Mouse (Mus musculus): ENCODE measurements around the gene Dazap2. TPM values are rescaled to one million over a fixed set of nuclear protein-coding genes. Genes with fewer than 3 reads are reported as not detected.

Gene Dazap2
- 210 and 254 TPM in 2 replicates for polyA plus RNA-seq (2014; fragmentation: Nextera tagmentation; extraction: Ambion mirVana)

GRCm38 (mm10) chr15:100614996-100615824, at the start of gene Dazap2:
Dazap2 (plus strand) TSS chr15:100615349.
- under 1% methylated on average over 70 of the region's 99 CpGs for WGBS
- peak; percentile 91 for ATAC-seq
- H3K9ac ChIP-seq (ENCODE audit: low read length), result peak within 1 kb of the TSS; percentile 90
- peak within 1 kb of the TSS; percentile 95 for H3K4me3 ChIP-seq (ENCODE audit: low read depth, low read length)
- H3K27ac ChIP-seq (ENCODE audit: low read depth, low read length), result peak within 1 kb of the TSS; percentile 95
- peaks cover 33% of the 10 kb centered on the region for H3K36me3 ChIP-seq (ENCODE audit: control insufficient read depth, insufficient read depth, low read length)
- H3K27me3 ChIP-seq (replicated peaks; ENCODE audit: control insufficient read depth, insufficient read depth, low read length), result no peaks in the 10 kb centered on the region
- no peaks in the 10 kb centered on the region for H3K9me3 ChIP-seq (replicated peaks; ENCODE audit: control insufficient read depth, low read length)
- DNase-seq (ENCODE audit: low spot score), result peak; percentile 98
- H3K4me2 ChIP-seq (ENCODE audit: low read length), result peak within 1 kb of the TSS; percentile 78
- H3K4me1 ChIP-seq (ENCODE audit: control insufficient read depth, insufficient read depth, low read length), result peaks cover 7% of the 10 kb centered on the region

DNA sequence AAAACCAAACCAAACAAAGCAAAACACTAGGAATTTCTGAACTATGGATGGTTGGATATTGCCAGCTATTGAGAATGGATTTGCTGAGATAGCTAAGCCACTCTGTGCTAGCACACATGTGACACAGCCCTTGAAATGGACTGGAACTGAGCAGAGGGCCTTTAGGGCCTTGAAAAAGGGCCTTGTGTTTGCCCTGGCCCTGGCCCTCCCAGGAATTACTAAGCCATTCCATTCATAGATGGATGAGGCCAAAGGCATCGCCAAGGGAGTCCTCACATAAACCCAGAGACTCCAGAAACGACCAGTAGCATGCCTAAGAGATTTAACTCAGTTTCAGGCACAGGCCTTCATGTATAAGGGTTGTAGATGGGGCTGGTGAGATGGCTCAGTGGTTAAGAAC, 48.6 kb upstream of the Dazap2 start:
- no peaks in the 10 kb centered on the region for H3K36me3 ChIP-seq (ENCODE audit: control insufficient read depth, insufficient read depth, low read length)
- no peak for ATAC-seq
- no peaks in the 10 kb centered on the region for H3K4me1 ChIP-seq (ENCODE audit: control insufficient read depth, insufficient read depth, low read length)
- no peaks in the 10 kb centered on the region for H3K9me3 ChIP-seq (replicated peaks; ENCODE audit: control insufficient read depth, low read length)
- WGBS, result 72% methylated on average over 2 of the region's 2 CpGs
- H3K4me3 ChIP-seq (ENCODE audit: low read depth, low read length), result no peak overlapping the region
- H3K27ac ChIP-seq (ENCODE audit: low read depth, low read length), result no peak overlapping the region
- H3K27me3 ChIP-seq (replicated peaks; ENCODE audit: control insufficient read depth, insufficient read depth, low read length), result no peaks in the 10 kb centered on the region
- H3K4me2 ChIP-seq (ENCODE audit: low read length), result no peak overlapping the region
- no peak overlapping the region for H3K9ac ChIP-seq (ENCODE audit: low read length)
- no peak for DNase-seq (ENCODE audit: low spot score)

DNA sequence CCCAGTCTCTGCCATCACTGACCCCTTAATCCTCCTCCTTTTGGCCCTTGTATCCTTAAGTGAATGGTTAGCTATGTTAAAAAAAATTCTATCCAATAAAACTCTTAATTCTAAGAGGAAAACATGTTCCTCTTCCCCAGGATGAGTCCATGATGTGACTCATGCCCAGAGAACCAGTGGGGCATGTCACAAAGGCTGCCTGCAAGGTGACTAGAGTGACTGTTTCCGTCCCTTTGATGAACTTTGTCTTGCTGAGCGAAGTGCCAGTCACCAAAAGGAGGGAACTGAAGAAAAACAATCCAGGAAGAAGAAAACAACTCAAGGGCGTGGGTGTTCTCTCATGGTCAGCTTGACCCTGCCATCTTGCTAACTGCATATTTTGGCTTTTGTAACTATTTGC, 45.9 kb upstream of the Dazap2 start:
- Histone ChIP-seq H3K36me3 (ENCODE audit: control insufficient read depth, insufficient read depth, low read length) (no peaks in the 10 kb centered on the region), H3K9me3 (replicated peaks; ENCODE audit: control insufficient read depth, low read length) (no peaks in the 10 kb centered on the region), H3K4me2 (ENCODE audit: low read length) (no peak overlapping the region), H3K27me3 (replicated peaks; ENCODE audit: control insufficient read depth, insufficient read depth, low read length) (no peaks in the 10 kb centered on the region), H3K4me1 (ENCODE audit: control insufficient read depth, insufficient read depth, low read length) (no peaks in the 10 kb centered on the region), H3K4me3 (ENCODE audit: low read depth, low read length) (no peak overlapping the region), H3K9ac (ENCODE audit: low read length) (no peak overlapping the region), H3K27ac (ENCODE audit: low read depth, low read length) (no peak overlapping the region)
- ATAC-seq (no peak), DNase-seq (ENCODE audit: low spot score) (no peak)
- 78% methylated on average over 3 of the region's 3 CpGs for WGBS

GRCm38 (mm10) chr15:100573946-100574345, 41.2 kb upstream of the Dazap2 start:
- no peak overlapping the region for H3K27ac ChIP-seq (ENCODE audit: low read depth, low read length)
- 53% methylated on average over 6 of the region's 6 CpGs for WGBS
- ATAC-seq (no peak), DNase-seq (ENCODE audit: low spot score) (peak; percentile 60)
- H3K36me3 ChIP-seq (ENCODE audit: control insufficient read depth, insufficient read depth, low read length), result peaks cover 32% of the 10 kb centered on the region
- H3K4me2 ChIP-seq (ENCODE audit: low read length), result no peak overlapping the region
- H3K9ac ChIP-seq (ENCODE audit: low read length), result peak overlapping the region; percentile 13; the same call in 1 of the 2 replicates
- no peaks in the 10 kb centered on the region for H3K4me1 ChIP-seq (ENCODE audit: control insufficient read depth, insufficient read depth, low read length)
- H3K9me3 ChIP-seq (replicated peaks; ENCODE audit: control insufficient read depth, low read length), result no peaks in the 10 kb centered on the region
- H3K4me3 ChIP-seq (ENCODE audit: low read depth, low read length), result no peak overlapping the region
- H3K27me3 ChIP-seq (replicated peaks; ENCODE audit: control insufficient read depth, insufficient read depth, low read length), result no peaks in the 10 kb centered on the region

DNA sequence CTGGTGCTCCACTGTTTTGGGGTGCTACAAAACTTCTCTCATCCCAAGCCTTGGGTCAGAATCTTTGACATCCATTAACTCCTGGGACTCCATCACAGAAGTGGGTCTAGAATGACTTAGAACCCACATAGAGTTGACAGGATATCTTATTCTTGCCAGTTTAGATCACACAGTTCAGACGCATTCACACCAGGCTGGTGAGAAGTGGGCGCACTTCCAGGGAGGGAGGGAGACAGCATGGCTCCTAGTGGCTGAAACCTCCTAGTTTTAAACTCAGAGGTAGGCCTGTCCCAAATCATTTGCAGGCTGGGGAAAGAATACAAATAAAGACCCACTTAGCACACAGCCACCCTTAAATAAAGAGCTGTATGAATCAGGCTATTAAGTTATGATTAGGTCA, 40.8 kb upstream of the Dazap2 start:
- Histone ChIP-seq H3K9me3 (replicated peaks; ENCODE audit: control insufficient read depth, low read length) (no peaks in the 10 kb centered on the region), H3K27me3 (replicated peaks; ENCODE audit: control insufficient read depth, insufficient read depth, low read length) (no peaks in the 10 kb centered on the region), H3K4me3 (ENCODE audit: low read depth, low read length) (no peak overlapping the region), H3K4me1 (ENCODE audit: control insufficient read depth, insufficient read depth, low read length) (no peaks in the 10 kb centered on the region), H3K9ac (ENCODE audit: low read length) (no peak overlapping the region), H3K4me2 (ENCODE audit: low read length) (no peak overlapping the region), H3K27ac (ENCODE audit: low read depth, low read length) (no peak overlapping the region), H3K36me3 (ENCODE audit: control insufficient read depth, insufficient read depth, low read length) (peaks cover 36% of the 10 kb centered on the region)
- ATAC-seq (no peak), DNase-seq (ENCODE audit: low spot score) (peak; percentile 13)
- 61% methylated on average over 2 of the region's 2 CpGs for WGBS

DNA sequence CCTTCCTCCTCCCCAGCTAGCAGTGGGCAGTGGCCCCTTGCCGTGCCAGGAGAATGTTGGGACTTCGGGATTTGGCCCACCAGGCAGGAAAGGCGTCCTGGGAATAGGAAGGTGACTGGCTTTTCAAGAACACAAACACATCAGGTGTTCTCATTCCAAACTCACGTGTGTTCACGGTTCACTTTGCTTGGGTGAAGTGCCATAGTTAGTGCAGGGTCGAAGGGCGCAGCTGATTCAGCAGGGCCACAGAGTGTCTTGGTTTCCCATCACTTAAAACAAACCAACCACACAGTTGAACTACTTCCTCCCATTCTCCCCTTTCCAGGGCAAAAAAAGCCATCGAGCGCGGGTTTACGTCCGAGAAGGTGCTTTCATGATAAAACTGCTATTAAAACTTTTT, 39.8 kb upstream of the Dazap2 start:
- Histone ChIP-seq H3K36me3 (ENCODE audit: control insufficient read depth, insufficient read depth, low read length) (peaks cover 45% of the 10 kb centered on the region), H3K4me3 (ENCODE audit: low read depth, low read length) (no peak overlapping the region)

GRCm38 (mm10) chr15:100576392-100576791, 38.8 kb upstream of the Dazap2 start:
- H3K9ac ChIP-seq (ENCODE audit: low read length), result no peak overlapping the region
- DNase-seq (ENCODE audit: low spot score) (no peak), ATAC-seq (no peak)
- H3K27ac ChIP-seq (ENCODE audit: low read depth, low read length), result no peak overlapping the region
- no peak overlapping the region for H3K4me2 ChIP-seq (ENCODE audit: low read length)
- 85% methylated on average over 6 of the region's 6 CpGs for WGBS
- H3K9me3 ChIP-seq (replicated peaks; ENCODE audit: control insufficient read depth, low read length), result no peaks in the 10 kb centered on the region
- H3K4me3 ChIP-seq (ENCODE audit: low read depth, low read length), result no peak overlapping the region
- H3K4me1 ChIP-seq (ENCODE audit: control insufficient read depth, insufficient read depth, low read length), result no peaks in the 10 kb centered on the region
- H3K27me3 ChIP-seq (replicated peaks; ENCODE audit: control insufficient read depth, insufficient read depth, low read length), result no peaks in the 10 kb centered on the region
- H3K36me3 ChIP-seq (ENCODE audit: control insufficient read depth, insufficient read depth, low read length), result peaks cover 53% of the 10 kb centered on the region

More for the DNA sequence above, 39.8 kb upstream of the Dazap2 start:
- H3K9me3 ChIP-seq (replicated peaks; ENCODE audit: control insufficient read depth, low read length), result no peaks in the 10 kb centered on the region
- H3K9ac ChIP-seq (ENCODE audit: low read length), result no peak overlapping the region
- H3K4me1 ChIP-seq (ENCODE audit: control insufficient read depth, insufficient read depth, low read length), result no peaks in the 10 kb centered on the region
- ATAC-seq, result no peak
- no peak overlapping the region for H3K4me2 ChIP-seq (ENCODE audit: low read length)
- WGBS, result 87% methylated on average over 12 of the region's 12 CpGs
- H3K27ac ChIP-seq (ENCODE audit: low read depth, low read length), result no peak overlapping the region
- H3K27me3 ChIP-seq (replicated peaks; ENCODE audit: control insufficient read depth, insufficient read depth, low read length), result no peaks in the 10 kb centered on the region
- DNase-seq (ENCODE audit: low spot score), result no peak

DNA sequence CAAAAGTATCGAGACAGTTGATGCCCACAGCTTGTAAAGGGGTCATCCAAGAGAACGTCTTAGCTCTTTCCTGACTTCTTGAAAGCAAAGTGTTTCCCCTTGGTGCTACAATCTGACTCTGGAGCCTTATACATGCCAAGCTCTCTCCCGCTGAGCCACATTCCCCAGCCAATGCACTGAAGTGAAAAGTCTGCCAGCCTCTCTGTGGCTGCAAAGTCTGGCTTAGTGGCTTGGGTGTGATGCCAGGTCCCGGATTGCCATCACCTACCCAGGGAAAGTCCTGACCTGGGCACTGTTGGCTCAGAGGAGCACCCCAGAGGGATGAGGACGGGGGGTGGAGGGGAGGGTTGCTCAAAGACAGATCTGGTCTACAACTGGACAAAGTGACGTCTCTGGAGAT, 38.3 kb upstream of the Dazap2 start:
- Histone ChIP-seq H3K27me3 (replicated peaks; ENCODE audit: control insufficient read depth, insufficient read depth, low read length) (no peaks in the 10 kb centered on the region), H3K27ac (ENCODE audit: low read depth, low read length) (no peak overlapping the region), H3K4me3 (ENCODE audit: low read depth, low read length) (no peak overlapping the region), H3K9me3 (replicated peaks; ENCODE audit: control insufficient read depth, low read length) (no peaks in the 10 kb centered on the region), H3K36me3 (ENCODE audit: control insufficient read depth, insufficient read depth, low read length) (peaks cover 58% of the 10 kb centered on the region), H3K4me1 (ENCODE audit: control insufficient read depth, insufficient read depth, low read length) (no peaks in the 10 kb centered on the region), H3K9ac (ENCODE audit: low read length) (no peak overlapping the region), H3K4me2 (ENCODE audit: low read length) (no peak overlapping the region)
- WGBS, result 87% methylated on average over 6 of the region's 6 CpGs
- ATAC-seq, result no peak
- no peak for DNase-seq (ENCODE audit: low spot score)

- WGBS, result 92% methylated on average over 16 of the region's 16 CpGs
- Histone ChIP-seq H3K27ac (ENCODE audit: low read depth, low read length) (no peak overlapping the region), H3K4me2 (ENCODE audit: low read length) (no peak overlapping the region), H3K4me1 (ENCODE audit: control insufficient read depth, insufficient read depth, low read length) (no peaks in the 10 kb centered on the region), H3K4me3 (ENCODE audit: low read depth, low read length) (no peak overlapping the region), H3K9ac (ENCODE audit: low read length) (no peak overlapping the region), H3K9me3 (replicated peaks; ENCODE audit: control insufficient read depth, low read length) (no peaks in the 10 kb centered on the region), H3K36me3 (ENCODE audit: control insufficient read depth, insufficient read depth, low read length) (peaks cover 68% of the 10 kb centered on the region), H3K27me3 (replicated peaks; ENCODE audit: control insufficient read depth, insufficient read depth, low read length) (no peaks in the 10 kb centered on the region)
- ATAC-seq (no peak), DNase-seq (ENCODE audit: low spot score) (no peak)
These were observed 37.2 kb upstream of the Dazap2 start for GRCm38 (mm10) chr15:100577972-100578371.

All from forebrain, embryonic 14.5 days (tissue).